Mouse (Mus musculus) bone marrow macrophage, adult 2 months (primary cell): ENCODE data around the gene Gm3486.
"Not testable (repeated sequence)": the region's sequence is repeated elsewhere in the genome, so short reads cannot be mapped to it uniquely, and the experiment has no call there.

Source experiments
- CTCF ChIP-seq: IDR thresholded peaks from 2 replicates; pipeline ENCODE4 v1.5.1; 2012; ENCODE audit warnings: low read depth, mild to moderate bottlenecking, low read length, moderate library complexity
- POLR2A ChIP-seq: IDR thresholded peaks from 2 replicates; pipeline ENCODE4 v1.6.1; 2012; ENCODE audit warnings: mild to moderate bottlenecking, low read depth, low read length, borderline replicate concordance

DNA sequence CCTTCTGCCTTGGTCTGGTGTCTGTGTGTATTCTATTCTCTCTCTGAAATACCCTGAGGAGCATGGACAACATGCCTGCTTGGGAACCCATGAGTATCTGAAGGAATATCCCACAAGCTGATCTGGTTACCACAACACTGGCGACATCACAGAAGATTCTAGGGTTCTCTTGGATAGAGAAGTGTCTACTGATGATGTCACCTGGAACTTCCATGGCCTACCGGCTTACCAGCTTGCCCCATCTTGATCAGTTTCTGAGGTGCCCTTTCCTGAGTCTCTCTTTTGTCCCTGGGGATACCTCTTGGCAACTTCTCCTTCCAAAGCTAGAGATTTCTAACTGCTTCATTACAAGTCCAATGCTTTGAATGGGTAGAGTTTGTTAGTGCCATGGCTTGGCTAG lies 35.9 kb downstream of the Gm3486 start, which contains the start of gene Gm7954:
- not testable (repeated sequence) for TF ChIP-seq POLR2A, CTCF
